Mouse (Mus musculus) ES-Bruce4 (cell line): ENCODE measurements around the gene Nectin4. TPM values are rescaled to one million over a fixed set of nuclear protein-coding genes. Genes with fewer than 3 reads are reported as not detected.

Source experiments
- H3K27ac ChIP-seq: 2 replicates; pipeline ENCODE4 v1.5.1; 2012; ENCODE audit warnings: low read length, inconsistent platforms; ENCODE audit not compliant: insufficient read depth
- H3K27me3 ChIP-seq: 2 replicates; pipeline ENCODE4 v1.6.1; 2012; ENCODE audit warnings: mild to moderate bottlenecking, low read length, inconsistent platforms; ENCODE audit not compliant: control insufficient read depth, poor library complexity, insufficient read depth, severe bottlenecking
- H3K36me3 ChIP-seq: 2 replicates; pipeline ENCODE4 v1.6.1; 2012; ENCODE audit warnings: inconsistent platforms, mild to moderate bottlenecking, low read length, moderate library complexity; ENCODE audit not compliant: control insufficient read depth, poor library complexity, insufficient read depth, severe bottlenecking
- H3K4me1 ChIP-seq: one replicate; pipeline ENCODE4 v1.8.1; 2011; ENCODE audit warnings: low read length; ENCODE audit not compliant: control insufficient read depth, insufficient read depth
- H3K4me3 ChIP-seq: 2 replicates; pipeline ENCODE4 v1.5.1; 2011; ENCODE audit warnings: low read depth, mild to moderate bottlenecking, low read length
- H3K9ac ChIP-seq: 2 replicates; pipeline ENCODE4 v1.6.1; 2012; ENCODE audit warnings: low read depth, mild to moderate bottlenecking, inconsistent platforms; ENCODE audit not compliant: poor library complexity, severe bottlenecking
- H3K9me3 ChIP-seq: replicated peaks from 2 replicates; pipeline ENCODE4 v1.6.1; 2012; ENCODE audit warnings: mild to moderate bottlenecking, low read length, inconsistent platforms; ENCODE audit not compliant: control insufficient read depth, poor library complexity, insufficient read depth, severe bottlenecking
- CTCF ChIP-seq: IDR thresholded peaks from one replicate; pipeline ENCODE4 v1.8.1; 2011; ENCODE audit warnings: low read depth, low read length
- EP300 ChIP-seq: IDR thresholded peaks from 2 replicates; pipeline ENCODE4 v1.6.1; 2011; ENCODE audit warnings: low read depth, low read length; ENCODE audit not compliant: insufficient read depth
- POLR2A ChIP-seq: IDR thresholded peaks from one replicate; pipeline ENCODE4 v1.8.1; 2011; ENCODE audit warnings: low read length; ENCODE audit not compliant: insufficient read depth
- polyA plus RNA-seq: library from polyadenylated mRNA; stranded (reverse); fragments of >200 nt; gene quantifications from 2 replicates; pipeline ENCODE4 v1.2.4, GENCODE M21; 2011; ENCODE audit warnings: low read depth; ENCODE audit not compliant: missing spikeins, insufficient read depth, insufficient read length

The Nectin4 gene
- polyA plus RNA-seq, 1 experiment: 4.3 TPM

DNA sequence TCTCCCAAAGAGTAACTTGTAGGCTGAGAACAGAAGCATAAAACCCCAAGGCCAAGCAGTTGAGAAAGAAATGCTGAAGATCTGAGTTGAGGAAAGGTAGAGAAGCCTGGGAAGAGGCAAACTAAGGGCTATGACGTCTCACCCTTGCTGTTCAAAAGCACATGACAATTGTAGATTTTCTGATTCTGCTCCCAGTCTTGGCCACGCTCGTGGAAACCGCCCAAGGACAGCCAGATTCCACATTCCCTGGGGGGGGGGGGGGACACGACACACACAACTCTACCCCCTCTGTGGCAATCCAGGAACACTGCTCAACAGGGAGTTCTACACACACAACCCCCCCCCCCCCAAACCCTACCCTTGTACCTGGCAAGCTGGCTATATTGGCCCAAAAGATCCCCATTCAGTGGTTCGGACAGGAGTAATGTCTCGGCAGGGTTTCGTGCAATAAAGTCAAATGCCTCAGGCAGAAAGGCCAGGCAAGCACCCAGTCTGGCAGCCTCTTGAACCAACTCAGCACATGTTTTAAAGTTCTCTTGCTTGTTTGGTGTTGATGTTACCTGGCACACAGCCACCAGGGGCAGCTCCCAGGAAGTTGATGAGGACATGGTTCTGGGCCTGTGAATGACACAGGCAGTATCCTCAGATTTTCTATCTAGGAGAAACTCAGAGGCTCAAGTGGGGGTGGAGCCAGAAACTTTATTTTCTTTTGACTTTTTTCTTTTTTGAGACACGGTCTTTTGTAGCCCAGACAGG, 25.8 kb upstream of the Nectin4 start:
- Histone ChIP-seq H3K9me3 (no peaks in the 10 kb centered on the region), H3K27me3 (no peaks in the 10 kb centered on the region), H3K9ac (peak overlapping the region; percentile 82; the same call in 1 of the 2 replicates), H3K4me1 (no peaks in the 10 kb centered on the region), H3K36me3 (peaks cover 23% of the 10 kb centered on the region), H3K27ac (no peak overlapping the region), H3K4me3 (no peak overlapping the region)
- TF ChIP-seq POLR2A: no peak
- TF ChIP-seq EP300: no peak
- no peak for TF ChIP-seq CTCF

DNA sequence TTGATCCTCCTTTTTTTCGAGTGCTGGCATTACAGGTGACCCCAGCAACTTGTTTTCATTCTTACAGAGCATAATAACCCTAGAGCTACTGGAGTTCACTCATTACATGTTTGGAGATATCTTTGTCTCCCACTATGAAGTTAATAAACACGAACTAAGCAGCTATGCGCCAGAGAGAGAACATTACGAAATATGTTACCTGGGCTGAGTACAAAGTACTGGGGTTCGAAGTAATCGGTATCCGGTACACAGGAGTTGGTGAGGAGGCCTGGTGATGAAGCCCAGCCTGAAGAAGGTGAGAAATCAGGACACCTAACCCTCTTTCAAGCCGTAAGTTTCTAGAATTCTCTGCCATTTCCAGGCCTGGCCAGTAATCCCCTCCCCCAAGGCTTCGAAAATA, 25.2 kb upstream of the Nectin4 start:
- H3K4me1 ChIP-seq: no peaks in the 10 kb centered on the region
- TF ChIP-seq EP300 (no peak), CTCF (no peak), POLR2A (no peak)
- no peaks in the 10 kb centered on the region for H3K27me3 ChIP-seq
- H3K36me3 ChIP-seq: peaks cover 21% of the 10 kb centered on the region
- H3K27ac ChIP-seq: no peak overlapping the region
- peak overlapping the region; percentile 82 for H3K9ac ChIP-seq
- H3K9me3 ChIP-seq: no peaks in the 10 kb centered on the region
- peak overlapping the region; percentile 97 for H3K4me3 ChIP-seq

- no peak for TF ChIP-seq EP300
- TF ChIP-seq POLR2A: peak; percentile 92
- Histone ChIP-seq H3K4me3 (peak within 1 kb of the TSS; percentile 97), H3K36me3 (peaks cover 17% of the 10 kb centered on the region), H3K9me3 (no peaks in the 10 kb centered on the region), H3K4me1 (no peaks in the 10 kb centered on the region), H3K9ac (peak within 1 kb of the TSS; percentile 82), H3K27ac (peak within 1 kb of the TSS; percentile 2; the same call in 1 of the 2 replicates), H3K27me3 (no peaks in the 10 kb centered on the region)
These were observed 24.4 kb upstream of the Nectin4 start, which contains the start of the genes Nit1 and Pfdn2 for GRCm38 (mm10) chr1:171345225-171346094. Nit1 (minus strand) TSS chr1:171345646. Pfdn2 (plus strand) TSS chr1:171345670.

- no peaks in the 10 kb centered on the region for H3K9me3 ChIP-seq
- H3K9ac ChIP-seq: peak overlapping the region; percentile 82
- peak overlapping the region; percentile 97 for H3K4me3 ChIP-seq
- TF ChIP-seq CTCF: no peak
- TF ChIP-seq POLR2A: no peak
- no peak for TF ChIP-seq EP300
- no peaks in the 10 kb centered on the region for H3K4me1 ChIP-seq
- H3K36me3 ChIP-seq: peaks cover 11% of the 10 kb centered on the region
- peak overlapping the region; percentile 2; the same call in 1 of the 2 replicates for H3K27ac ChIP-seq
- H3K27me3 ChIP-seq: no peaks in the 10 kb centered on the region
These were observed 23.8 kb upstream of the Nectin4 start for GRCm38 (mm10) chr1:171346095-171346450.

DNA sequence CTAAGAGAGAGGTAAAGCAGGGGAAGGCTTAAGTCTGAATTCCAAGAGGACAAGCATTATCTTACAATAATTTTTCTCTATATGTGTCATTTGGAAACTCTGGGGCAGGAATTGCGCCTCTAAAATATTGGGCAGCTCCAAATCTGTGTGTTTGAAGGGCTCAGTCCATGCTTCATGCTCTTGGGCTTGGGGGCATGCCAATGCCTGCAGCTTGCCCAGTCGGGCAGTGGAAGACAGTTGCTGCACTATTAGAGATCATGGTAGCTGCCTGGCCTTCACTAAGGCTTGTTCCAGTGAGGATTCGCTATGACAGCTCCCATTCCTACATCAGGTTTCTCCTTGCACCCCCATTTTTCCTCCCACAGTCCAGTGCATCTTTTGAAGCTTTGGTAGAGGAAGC, 21.2 kb upstream of the Nectin4 start:
- Histone ChIP-seq H3K9me3 (no peaks in the 10 kb centered on the region), H3K36me3 (peaks cover 8% of the 10 kb centered on the region), H3K4me3 (no peak overlapping the region), H3K27ac (no peak overlapping the region), H3K4me1 (no peaks in the 10 kb centered on the region), H3K27me3 (no peaks in the 10 kb centered on the region), H3K9ac (no peak overlapping the region)
- TF ChIP-seq EP300 (no peak), POLR2A (no peak), CTCF (no peak)

DNA sequence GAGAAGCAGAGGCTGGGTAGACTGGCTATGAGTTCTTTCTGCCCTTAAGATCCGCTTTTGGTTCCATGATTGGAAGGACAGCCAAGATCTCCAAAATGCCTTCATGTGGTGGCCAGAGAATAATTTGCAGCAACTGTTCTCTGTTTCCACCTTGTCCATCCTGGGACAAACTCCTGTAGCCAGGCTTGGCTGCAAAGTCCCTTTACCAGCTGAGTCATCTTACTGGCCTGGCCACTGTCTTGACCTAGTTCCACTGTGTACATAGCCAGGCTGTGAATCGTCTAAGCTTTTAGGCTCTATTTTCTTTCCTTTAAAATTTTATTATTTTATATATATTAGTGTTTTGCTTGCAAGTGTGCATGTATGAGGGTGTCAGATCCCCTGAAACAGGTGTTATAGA, 20.7 kb upstream of the Nectin4 start:
- Histone ChIP-seq H3K9me3 (no peaks in the 10 kb centered on the region), H3K36me3 (peaks cover 8% of the 10 kb centered on the region), H3K27ac (no peak overlapping the region), H3K9ac (no peak overlapping the region), H3K27me3 (no peaks in the 10 kb centered on the region), H3K4me1 (no peaks in the 10 kb centered on the region), H3K4me3 (no peak overlapping the region)
- TF ChIP-seq CTCF (no peak), EP300 (no peak), POLR2A (no peak)
